Mouse (Mus musculus) small intestine, adult 2 months (tissue): ENCODE results near the gene Pacsin3. TPM values are rescaled to one million over a fixed set of nuclear protein-coding genes. Genes with fewer than 3 reads are reported as not detected.

Source experiments
- H3K27ac ChIP-seq: fragments of 200-500 bp; 2 replicates; pipeline ENCODE4 v1.5.1; 2012; ENCODE audit warnings: low read depth, low read length, control low read depth, inconsistent platforms; ENCODE audit not compliant: insufficient read depth
- H3K27me3 ChIP-seq: fragments of 200-500 bp; 2 replicates; pipeline ENCODE4 v1.6.1; 2012; ENCODE audit warnings: mild to moderate bottlenecking, moderate library complexity, low read length, inconsistent platforms; ENCODE audit not compliant: control insufficient read depth, insufficient read depth
- H3K36me3 ChIP-seq: fragments of 200-500 bp; 2 replicates; pipeline ENCODE4 v1.6.1; 2012; ENCODE audit warnings: mild to moderate bottlenecking, low read length, control low read depth, inconsistent platforms; ENCODE audit not compliant: control insufficient read depth, insufficient read depth
- H3K4me1 ChIP-seq: fragments of 200-500 bp; 2 replicates; pipeline ENCODE4 v1.6.1; 2012; ENCODE audit warnings: low read length, inconsistent platforms, mixed read lengths; ENCODE audit not compliant: control insufficient read depth, insufficient read depth, insufficient read length
- H3K4me3 ChIP-seq: fragments of 200-500 bp; 2 replicates; pipeline ENCODE4 v1.5.1; 2012; ENCODE audit warnings: low read depth, mild to moderate bottlenecking, control low read depth, inconsistent platforms, low read length, moderate library complexity
- CTCF ChIP-seq: fragments of 200-500 bp; IDR thresholded peaks from 2 replicates; pipeline ENCODE4 v1.5.1; 2012; ENCODE audit warnings: low read depth, mild to moderate bottlenecking, control low read depth, inconsistent platforms, low read length, moderate library complexity, mixed read lengths; ENCODE audit not compliant: insufficient replicate concordance, insufficient read length; ENCODE audit errors: extremely low read depth
- POLR2A ChIP-seq: fragments of 200-500 bp; IDR thresholded peaks from 2 replicates; pipeline ENCODE4 v1.6.1; 2012; ENCODE audit warnings: low read depth, mild to moderate bottlenecking, control low read depth, inconsistent platforms, low read length, moderate library complexity
- WGBS: fragments of 180-500 bp; shearing (Covaris S2); methylation state at CpG from one replicate; pipeline ENCODE4 v1.1.7; 2018; 5-methylcytosine and 5-hydroxymethylcytosine counted together
- polyA plus RNA-seq: library from polyadenylated mRNA; depleted of rRNA; stranded (reverse); fragments of >200 nt; gene quantifications from 2 replicates; pipeline ENCODE4 v1.2.3, GENCODE M21; 2012

Pacsin3 gene
- polyA plus RNA-seq, 1 experiment = 3.4 TPM

DNA sequence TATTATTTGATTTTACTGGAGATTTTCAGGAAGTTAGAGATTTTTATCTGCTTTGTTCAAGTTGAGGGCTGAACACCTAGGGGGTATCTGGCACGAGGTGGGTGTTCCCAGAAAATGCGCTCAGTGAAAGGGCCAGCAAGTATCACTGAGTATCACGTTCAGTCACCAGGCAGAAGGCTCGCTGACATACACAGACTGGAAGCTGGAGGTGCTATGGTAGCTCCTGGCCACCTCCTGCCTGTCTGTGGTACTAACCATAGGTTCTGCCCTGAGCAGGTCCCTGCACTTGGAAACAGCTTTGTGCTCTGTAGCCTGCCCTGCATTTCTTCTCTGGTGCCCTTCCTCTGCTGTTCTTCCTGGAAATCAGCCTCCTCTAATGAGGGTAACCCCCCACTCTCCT is 3.2 kb upstream of the Pacsin3 start:
- no peak overlapping the region for H3K27ac ChIP-seq

DNA sequence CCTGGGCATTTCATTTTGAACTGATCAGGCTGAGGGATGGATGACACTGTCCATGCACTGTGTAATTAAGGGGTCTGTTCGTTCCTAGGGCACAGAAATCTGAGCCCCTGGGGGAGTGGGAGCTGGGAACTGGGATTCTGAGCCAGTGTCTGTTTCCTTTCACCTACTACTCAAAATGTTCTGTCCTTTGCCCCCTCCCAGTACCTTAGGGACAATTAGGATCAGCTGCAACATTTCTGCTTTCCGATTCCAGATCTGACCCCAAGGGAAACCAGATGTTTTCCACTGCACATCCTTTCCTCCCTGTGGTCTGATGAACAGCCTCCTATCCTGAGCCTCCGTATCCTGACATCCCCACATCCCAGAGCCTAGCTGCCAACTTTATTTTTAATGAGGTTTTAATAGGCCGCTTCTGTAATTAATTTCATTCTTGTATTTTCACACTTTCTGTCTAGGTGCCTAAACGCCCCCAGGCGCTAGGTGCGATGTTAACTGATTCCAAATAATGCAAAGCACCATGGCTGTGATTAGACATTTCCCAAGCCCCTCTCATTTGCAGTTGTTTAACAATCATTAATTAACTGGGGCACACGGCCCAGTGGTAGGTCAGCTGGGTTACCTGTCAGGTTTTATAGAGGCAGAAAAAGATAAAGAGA is 901 bp upstream of the Pacsin3 start:
- Histone ChIP-seq H3K36me3 (no peaks in the 10 kb centered on the region), H3K4me1 (peaks cover 9% of the 10 kb centered on the region; the same call in 1 of the 2 replicates), H3K4me3 (no peak overlapping the region), H3K27me3 (peaks cover 21% of the 10 kb centered on the region), H3K27ac (no peak overlapping the region)
- 65% methylated on average over 8 of the region's 8 CpGs for WGBS
- TF ChIP-seq POLR2A (no peak), CTCF (no peak)

More for the DNA sequence above, 3.2 kb upstream of the Pacsin3 start:
- no peak for TF ChIP-seq POLR2A
- H3K36me3 ChIP-seq = no peaks in the 10 kb centered on the region
- peaks cover 21% of the 10 kb centered on the region for H3K27me3 ChIP-seq
- H3K4me1 ChIP-seq = peaks cover 9% of the 10 kb centered on the region; the same call in 1 of the 2 replicates
- H3K4me3 ChIP-seq = no peak overlapping the region
- 68% methylated on average over 4 of the region's 4 CpGs for WGBS

DNA sequence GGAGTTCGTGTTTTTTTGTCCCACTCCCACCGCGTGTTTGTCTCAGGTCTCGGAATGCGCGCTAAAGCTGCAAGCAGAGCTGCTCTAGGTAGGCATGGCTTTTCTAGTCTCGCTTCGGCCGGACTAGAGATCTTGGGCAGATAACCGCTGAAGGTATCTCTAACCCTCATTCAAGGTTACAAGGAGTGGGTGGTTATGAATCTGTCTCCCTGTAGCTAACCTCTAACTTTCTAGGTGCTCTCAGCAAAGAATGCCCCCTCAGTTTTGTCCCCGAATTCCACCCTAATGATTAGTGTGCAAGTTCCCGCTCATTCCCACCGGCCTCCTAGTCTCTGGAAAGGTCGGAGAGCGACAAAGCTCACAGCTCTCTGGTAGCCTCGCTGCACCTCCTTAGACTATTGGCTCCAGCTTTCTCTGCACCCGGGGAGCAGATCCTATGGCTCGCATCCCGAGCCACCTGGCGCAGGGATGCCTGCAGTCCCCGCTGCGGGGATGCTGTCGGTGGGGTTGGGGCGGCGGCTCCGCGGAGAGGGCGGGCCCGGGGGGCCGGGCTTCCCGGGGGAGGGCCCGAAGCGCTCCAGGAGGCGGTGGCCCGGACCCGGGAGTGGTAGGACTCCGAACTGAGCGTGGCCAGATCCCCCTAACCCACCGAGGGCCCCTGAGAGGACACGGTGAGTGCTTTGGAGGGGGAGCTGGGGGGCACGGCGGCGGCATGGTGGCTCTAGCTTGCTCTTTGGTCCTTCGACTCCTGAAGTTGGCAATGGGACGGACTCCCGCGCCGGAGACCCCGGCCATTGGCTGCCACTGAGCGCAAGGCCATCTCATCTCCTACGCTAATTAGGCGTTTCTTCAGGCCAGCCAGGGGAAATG is 737 bp downstream of the Pacsin3 start:
- H3K4me3 ChIP-seq = peak overlapping the region; percentile 73
- H3K4me1 ChIP-seq = peaks cover 9% of the 10 kb centered on the region; the same call in 1 of the 2 replicates
- peaks cover 21% of the 10 kb centered on the region for H3K27me3 ChIP-seq
- H3K27ac ChIP-seq = no peak overlapping the region
- WGBS = under 1% methylated on average over 52 of the region's 52 CpGs
- TF ChIP-seq CTCF (no peak), POLR2A (no peak)
- H3K36me3 ChIP-seq = no peaks in the 10 kb centered on the region

DNA sequence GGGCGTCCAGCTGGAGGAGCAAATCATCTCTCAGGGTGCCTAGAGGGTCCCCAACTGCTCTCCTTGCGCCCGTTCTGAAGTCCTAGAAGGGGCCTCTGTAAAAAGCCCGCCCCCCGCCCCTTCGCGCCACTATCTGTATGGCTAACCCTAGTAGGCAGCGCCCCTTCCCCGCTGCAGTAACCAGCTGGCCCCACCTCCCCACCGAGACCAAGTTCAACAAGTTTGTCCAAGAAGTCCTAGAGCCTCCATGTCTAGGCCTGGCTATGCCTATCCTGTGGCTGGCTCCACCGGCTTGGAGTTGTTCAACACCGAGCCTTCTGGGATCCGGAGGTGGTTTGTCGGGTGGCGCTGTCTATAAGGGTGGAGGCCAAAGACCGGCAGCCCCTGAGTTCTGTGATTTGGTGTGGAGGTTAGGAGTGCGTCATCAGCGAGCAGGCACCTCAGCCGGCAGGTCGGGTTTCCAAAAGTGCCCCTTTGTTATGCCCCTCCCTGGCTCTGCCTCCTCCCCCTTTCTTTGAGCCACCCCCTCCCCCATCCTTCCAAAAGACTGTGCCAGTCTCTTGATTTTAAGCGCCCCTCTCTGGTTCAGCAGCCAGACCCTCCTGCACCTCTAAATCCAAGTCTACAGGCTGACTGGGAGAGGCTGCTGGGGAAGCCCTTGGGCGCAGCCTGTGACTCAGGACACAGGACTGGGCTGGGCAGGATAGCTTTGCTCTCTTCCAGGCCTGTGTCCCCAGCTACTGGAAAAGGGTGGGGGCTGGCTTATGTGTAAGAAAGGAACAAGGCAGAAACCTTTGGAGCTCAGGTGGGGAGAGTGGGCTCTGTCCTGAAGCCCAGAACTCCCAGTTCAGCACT is 1.6 kb downstream of the Pacsin3 start:
- peaks cover 21% of the 10 kb centered on the region for H3K27me3 ChIP-seq
- peaks cover 9% of the 10 kb centered on the region; the same call in 1 of the 2 replicates for H3K4me1 ChIP-seq
- WGBS = 7% methylated on average over 21 of the region's 22 CpGs
- H3K36me3 ChIP-seq = no peaks in the 10 kb centered on the region
- peak overlapping the region; percentile 73 for H3K4me3 ChIP-seq
- TF ChIP-seq POLR2A (no peak), CTCF (no peak)
- no peak overlapping the region for H3K27ac ChIP-seq

DNA sequence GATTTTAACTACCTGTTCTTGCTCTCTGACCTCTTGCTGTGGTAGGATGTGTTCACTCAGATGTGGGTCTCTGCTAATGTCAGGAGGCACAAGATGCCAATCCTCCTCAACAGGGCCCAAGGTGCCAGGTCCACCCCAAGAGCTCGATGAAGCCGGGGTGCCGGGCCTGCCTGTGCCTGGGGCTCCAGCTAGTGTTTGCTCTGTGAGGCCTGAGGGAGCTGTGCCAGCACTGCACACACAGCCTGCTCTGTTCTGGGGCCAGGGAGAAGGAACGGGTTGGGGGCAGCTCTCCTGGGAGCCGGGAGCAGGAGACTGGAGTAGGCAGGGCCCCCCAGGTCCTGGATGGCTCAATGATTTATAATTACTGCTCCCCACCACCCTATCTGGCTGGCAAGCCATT is 2.3 kb downstream of the Pacsin3 start:
- Histone ChIP-seq H3K27ac (no peak overlapping the region), H3K4me3 (no peak overlapping the region)
- TF ChIP-seq POLR2A (no peak), CTCF (no peak)

DNA sequence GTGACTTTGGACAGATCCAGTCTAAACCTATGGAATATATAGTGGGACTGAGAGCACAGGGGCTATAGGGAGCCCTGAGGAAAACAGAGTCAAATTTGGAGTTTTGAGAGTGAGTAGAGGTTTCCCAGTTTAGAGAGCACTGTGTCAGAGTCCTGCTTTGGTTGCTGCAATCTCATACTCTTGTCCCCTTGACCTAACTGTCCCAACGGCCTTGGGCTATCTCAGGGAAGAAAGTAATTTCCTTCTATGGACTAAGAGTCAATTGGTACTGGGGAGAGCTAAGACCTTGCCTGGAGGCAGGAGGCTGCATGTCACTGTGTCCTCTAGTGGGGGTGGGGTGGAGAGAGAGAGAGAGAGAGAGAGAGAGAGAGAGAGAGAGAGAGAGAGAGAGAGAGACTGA is 3.1 kb downstream of the Pacsin3 start:
- peaks cover 9% of the 10 kb centered on the region; the same call in 1 of the 2 replicates for H3K4me1 ChIP-seq
- no peaks in the 10 kb centered on the region for H3K36me3 ChIP-seq
- no peak overlapping the region for H3K4me3 ChIP-seq
- no peak overlapping the region for H3K27ac ChIP-seq
- peaks cover 21% of the 10 kb centered on the region for H3K27me3 ChIP-seq
- 59% methylated on average over 1 of the region's 1 CpGs for WGBS
- TF ChIP-seq CTCF = no peak
- TF ChIP-seq POLR2A = no peak

More for the DNA sequence above, 2.3 kb downstream of the Pacsin3 start:
- H3K4me1 ChIP-seq = peaks cover 9% of the 10 kb centered on the region; the same call in 1 of the 2 replicates
- WGBS = 53% methylated on average over 5 of the region's 5 CpGs
- H3K27me3 ChIP-seq = peaks cover 21% of the 10 kb centered on the region
- no peaks in the 10 kb centered on the region for H3K36me3 ChIP-seq
